Mouse (Mus musculus) embryonic facial prominence, embryonic 11.5 days (tissue): Measurements from ENCODE around the gene Aspn. TPM values are rescaled to one million over a fixed set of nuclear protein-coding genes. Genes with fewer than 3 reads are reported as not detected.

Source experiments
- ATAC-seq: fragments of 200-750 bp; cut with Nextera tagmentation; replicated peaks from 2 replicates; pipeline ENCODE4 v1.8.0; 2017; ENCODE audit warnings: low read depth; ENCODE audit not compliant: insufficient number of reproducible peaks, low FRiP score, low TSS enrichment
- DNase-seq: peaks from one replicate; pipeline ENCODE4 v3.0.0-alpha.2; 2015; ENCODE audit warnings: low spot score
- H3K27ac ChIP-seq: fragments of 300-500 bp; sonication (generic); replicated peaks from 2 replicates; pipeline ENCODE4 v1.5.1; 2014; ENCODE audit warnings: mild to moderate bottlenecking, low read depth, low read length, control low read depth
- H3K27me3 ChIP-seq: fragments of 300-500 bp; sonication (generic); 2 replicates; pipeline ENCODE4 v1.6.1; 2014; ENCODE audit warnings: mild to moderate bottlenecking, low read length, moderate library complexity, mixed read lengths; ENCODE audit not compliant: control insufficient read depth, insufficient read depth
- H3K36me3 ChIP-seq: fragments of 300-500 bp; sonication (generic); replicated peaks from 2 replicates; pipeline ENCODE4 v1.6.1; 2014; ENCODE audit warnings: low read depth, mild to moderate bottlenecking, low read length, moderate library complexity, mixed read lengths; ENCODE audit not compliant: control insufficient read depth, insufficient read depth
- H3K4me1 ChIP-seq: fragments of 300-500 bp; sonication (generic); 2 replicates; pipeline ENCODE4 v1.6.1; 2014; ENCODE audit warnings: low read length, mixed read lengths; ENCODE audit not compliant: control insufficient read depth, insufficient read depth
- H3K4me2 ChIP-seq: fragments of 300-500 bp; sonication (generic); 2 replicates; pipeline ENCODE4 v1.6.1; 2014; ENCODE audit warnings: low read depth, mild to moderate bottlenecking, control low read depth, low read length, moderate library complexity
- H3K4me3 ChIP-seq: fragments of 300-500 bp; sonication (generic); 2 replicates; pipeline ENCODE4 v1.5.1; 2014; ENCODE audit warnings: low read depth, low read length, control low read depth
- H3K9ac ChIP-seq: fragments of 300-500 bp; sonication (generic); replicated peaks from 2 replicates; pipeline ENCODE4 v1.6.1; 2014; ENCODE audit warnings: mild to moderate bottlenecking, control low read depth, low read length
- H3K9me3 ChIP-seq: fragments of 300-500 bp; sonication (generic); replicated peaks from 2 replicates; pipeline ENCODE4 v1.6.1; 2016; ENCODE audit warnings: mild to moderate bottlenecking, low read length, inconsistent platforms, mixed read lengths; ENCODE audit not compliant: control insufficient read depth
- WGBS: fragments of 180-500 bp; shearing (Covaris S2); extraction: QIAGEN DNeasy Blood & Tissue Kit; methylation state at CpG from one replicate; pipeline ENCODE4 v1.1.7; 2014; 5-methylcytosine and 5-hydroxymethylcytosine counted together
- polyA plus RNA-seq: library from polyadenylated mRNA; unstranded; fragments of >200 nt; fragmentation: Nextera tagmentation; extraction: Ambion mirVana; gene quantifications from 2 replicates; pipeline ENCODE4 v1.2.1, GENCODE M21; 2014

The Aspn gene
- polyA plus RNA-seq, 1 experiment from 2014 or later, result 0.46 TPM

- WGBS, result 79% methylated on average over 1 of the region's 1 CpGs
- Histone ChIP-seq H3K4me2 (no peak overlapping the region), H3K27ac (no peak overlapping the region), H3K4me1 (no peaks in the 10 kb centered on the region), H3K27me3 (no peaks in the 10 kb centered on the region), H3K9me3 (no peaks in the 10 kb centered on the region), H3K36me3 (no peaks in the 10 kb centered on the region), H3K9ac (no peak overlapping the region), H3K4me3 (no peak overlapping the region)
- ATAC-seq, result no peak
- no peak for DNase-seq
Measured at GRCm38 (mm10) chr13:49538693-49539092, 5.5 kb upstream of the Aspn start.

- Histone ChIP-seq H3K9ac (no peak overlapping the region), H3K9me3 (no peaks in the 10 kb centered on the region), H3K36me3 (no peaks in the 10 kb centered on the region), H3K27ac (no peak overlapping the region), H3K4me1 (no peaks in the 10 kb centered on the region), H3K4me2 (no peak overlapping the region), H3K4me3 (no peak overlapping the region), H3K27me3 (no peaks in the 10 kb centered on the region)
- DNase-seq (peak; percentile 40), ATAC-seq (no peak)
- 49% methylated on average over 3 of the region's 3 CpGs for WGBS
Measured at GRCm38 (mm10) chr13:49545646-49546045, 1.4 kb downstream of the Aspn start.

DNA sequence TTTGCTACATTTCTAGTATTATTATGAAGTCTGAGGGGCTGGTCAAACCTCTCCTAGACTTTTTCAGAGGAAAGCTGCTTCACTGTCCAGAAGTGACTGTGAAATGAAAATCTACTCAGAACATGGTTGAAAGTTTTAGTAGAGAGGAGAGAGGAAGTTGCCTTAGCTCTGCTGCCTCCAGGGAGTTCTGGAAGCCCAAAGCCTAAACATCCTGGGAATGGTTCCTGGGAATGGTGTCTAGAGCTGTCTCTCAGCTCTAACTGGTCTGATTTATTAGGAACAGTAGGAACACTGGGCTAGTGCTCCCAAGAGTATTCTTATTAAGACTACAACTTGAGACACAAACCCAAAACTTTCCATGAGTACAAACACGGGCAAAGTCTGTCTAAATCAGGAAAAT lies 2.3 kb downstream of the Aspn start:
- Histone ChIP-seq H3K9me3 (no peaks in the 10 kb centered on the region), H3K4me3 (no peak overlapping the region), H3K9ac (no peak overlapping the region), H3K36me3 (no peaks in the 10 kb centered on the region), H3K4me1 (no peaks in the 10 kb centered on the region), H3K27ac (no peak overlapping the region), H3K4me2 (no peak overlapping the region), H3K27me3 (no peaks in the 10 kb centered on the region)
- DNase-seq (no peak), ATAC-seq (no peak)
- WGBS, result 78% methylated on average over 1 of the region's 1 CpGs

- WGBS, result 80% methylated on average over 1 of the region's 1 CpGs
- ATAC-seq, result no peak
Measured at GRCm38 (mm10) chr13:49547563-49548150, 3.4 kb downstream of the Aspn start.

DNA sequence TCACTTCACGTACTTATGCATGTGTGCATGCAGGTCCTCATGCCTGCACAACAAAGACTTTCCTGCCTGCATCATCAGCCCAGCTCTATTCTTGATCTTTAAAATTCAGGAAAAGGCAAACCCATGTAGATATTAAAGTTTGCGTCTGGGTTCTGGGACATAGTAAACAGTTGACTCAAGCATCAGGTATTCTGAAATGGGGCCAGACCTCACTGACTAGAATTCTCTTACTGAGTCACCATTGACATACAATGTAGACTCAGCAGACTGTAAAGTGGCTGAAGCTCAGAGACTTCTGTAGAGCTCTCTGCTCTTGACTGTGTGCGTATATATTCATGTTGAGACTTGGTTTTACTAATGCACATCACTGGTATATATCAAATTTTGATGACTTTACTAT lies 5.4 kb downstream of the Aspn start:
- no peak overlapping the region for H3K4me2 ChIP-seq
- no peaks in the 10 kb centered on the region for H3K9me3 ChIP-seq
- no peaks in the 10 kb centered on the region for H3K27me3 ChIP-seq
- DNase-seq (no peak), ATAC-seq (no peak)
- no peak overlapping the region for H3K27ac ChIP-seq
- 94% methylated on average over 3 of the region's 3 CpGs for WGBS
- no peaks in the 10 kb centered on the region for H3K4me1 ChIP-seq
- H3K9ac ChIP-seq, result no peak overlapping the region
- H3K4me3 ChIP-seq, result no peak overlapping the region
- no peaks in the 10 kb centered on the region for H3K36me3 ChIP-seq

More at GRCm38 (mm10) chr13:49547563-49548150, 3.4 kb downstream of the Aspn start:
- H3K4me3 ChIP-seq, result no peak overlapping the region
- no peak for DNase-seq
- H3K9me3 ChIP-seq, result no peaks in the 10 kb centered on the region
- no peak overlapping the region for H3K4me2 ChIP-seq
- no peaks in the 10 kb centered on the region for H3K27me3 ChIP-seq
- H3K9ac ChIP-seq, result no peak overlapping the region
- H3K27ac ChIP-seq, result no peak overlapping the region
- H3K4me1 ChIP-seq, result no peaks in the 10 kb centered on the region
- no peaks in the 10 kb centered on the region for H3K36me3 ChIP-seq

DNA sequence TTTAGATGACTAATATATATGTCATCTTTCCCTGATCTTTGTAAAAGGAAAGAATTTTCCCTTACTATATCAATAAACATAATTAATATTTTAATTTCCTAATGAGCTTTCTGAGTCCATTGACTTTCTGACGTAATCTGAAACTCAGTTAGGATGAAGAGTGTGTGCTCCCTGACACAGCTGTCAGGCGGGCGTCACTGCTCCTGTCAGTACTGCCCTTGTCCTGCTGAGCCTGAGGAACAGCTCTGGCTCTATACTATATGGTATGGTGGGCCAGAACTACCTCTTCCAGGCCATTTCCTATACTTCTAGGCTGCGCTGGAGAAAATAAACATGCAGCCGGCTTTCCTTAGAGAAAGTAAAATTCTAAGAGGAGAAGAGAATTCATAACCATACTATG lies 10.3 kb downstream of the Aspn start:
- H3K9me3 ChIP-seq, result no peaks in the 10 kb centered on the region
- H3K4me2 ChIP-seq, result no peak overlapping the region
- H3K4me1 ChIP-seq, result no peaks in the 10 kb centered on the region
- no peak overlapping the region for H3K27ac ChIP-seq
- no peak for ATAC-seq
- H3K4me3 ChIP-seq, result no peak overlapping the region
- no peak for DNase-seq
- no peaks in the 10 kb centered on the region for H3K36me3 ChIP-seq
- 73% methylated on average over 5 of the region's 5 CpGs for WGBS
- H3K27me3 ChIP-seq, result no peaks in the 10 kb centered on the region
- no peak overlapping the region for H3K9ac ChIP-seq

GRCm38 (mm10) chr13:49556203-49556602 lies 12.0 kb downstream of the Aspn start:
- H3K27ac ChIP-seq, result no peak overlapping the region
- H3K4me1 ChIP-seq, result no peaks in the 10 kb centered on the region
- H3K36me3 ChIP-seq, result no peaks in the 10 kb centered on the region
- DNase-seq (no peak), ATAC-seq (no peak)
- no peak overlapping the region for H3K9ac ChIP-seq
- no peaks in the 10 kb centered on the region for H3K27me3 ChIP-seq
- H3K4me3 ChIP-seq, result no peak overlapping the region
- 93% methylated on average over 1 of the region's 1 CpGs for WGBS
- no peak overlapping the region for H3K4me2 ChIP-seq
- H3K9me3 ChIP-seq, result no peaks in the 10 kb centered on the region

GRCm38 (mm10) chr13:49556924-49557323 lies 12.7 kb downstream of the Aspn start:
- WGBS, result 74% methylated on average over 1 of the region's 1 CpGs
- DNase-seq (no peak), ATAC-seq (no peak)
- H3K4me3 ChIP-seq, result no peak overlapping the region
- no peaks in the 10 kb centered on the region for H3K27me3 ChIP-seq
- H3K4me1 ChIP-seq, result no peaks in the 10 kb centered on the region
- no peak overlapping the region for H3K9ac ChIP-seq
- H3K4me2 ChIP-seq, result no peak overlapping the region
- no peaks in the 10 kb centered on the region for H3K36me3 ChIP-seq
- no peak overlapping the region for H3K27ac ChIP-seq
- H3K9me3 ChIP-seq, result no peaks in the 10 kb centered on the region
